Mouse (Mus musculus) heart, postnatal 0 days (tissue): ENCODE data around the gene Ksr1.

Experiments
- CTCF ChIP-seq: IDR thresholded peaks from 2 replicates; pipeline ENCODE4 v1.5.1; 2016; ENCODE audit warnings: antibody characterized with exemption, control low read depth, low read depth
- EP300 ChIP-seq: IDR thresholded peaks from 2 replicates; pipeline ENCODE4 v1.6.1; 2016; ENCODE audit warnings: antibody characterized with exemption, low read depth

- TF ChIP-seq CTCF: no peak
- no peak for TF ChIP-seq EP300
Measured at GRCm38 (mm10) chr11:79013056-79013455, 133.2 kb downstream of the Ksr1 start.
